Mouse (Mus musculus) MEL (cell line): ENCODE results near the gene Ctbs.

ENCODE experiments used
- CTCF ChIP-seq, 3 experiments: IDR thresholded peaks in 2 of 3; conservative IDR thresholded peaks in 1 of 3; 2 replicates each; pipeline ENCODE4 v1.5.1; 2011 to 2012; ENCODE audit warnings: low read length in 3 of 3, low read depth in 2 of 3, mild to moderate bottlenecking in 2 of 3, improper control_type of control experiment in 1 of 3, inconsistent platforms in 1 of 3, mixed read lengths in 1 of 3, moderate library complexity in 1 of 3; ENCODE audit not compliant: control insufficient read depth in 1 of 3, insufficient read depth in 1 of 3, poor library complexity in 1 of 3, severe bottlenecking in 1 of 3
- EP300 ChIP-seq, 2 experiments: IDR thresholded peaks; 2 replicates each; pipeline ENCODE4 v1.6.1; 2011; ENCODE audit warnings: improper control_type of control experiment in 2 of 2, low read length in 2 of 2, low read depth in 1 of 2, mild to moderate bottlenecking in 1 of 2
- GATA1 ChIP-seq: IDR thresholded peaks from 2 replicates; pipeline ENCODE4 v1.6.1; 2011; ENCODE audit warnings: low read depth, low read length, improper control_type of control experiment
- HCFC1 ChIP-seq: IDR thresholded peaks from 2 replicates; pipeline ENCODE4 v1.6.1; 2012; ENCODE audit warnings: low read depth, mild to moderate bottlenecking, inconsistent platforms, low read length, improper control_type of control experiment, moderate library complexity
- MAX ChIP-seq: IDR thresholded peaks from 2 replicates; pipeline ENCODE4 v1.6.1; 2011; ENCODE audit warnings: low read length, improper control_type of control experiment
- MEF2A ChIP-seq: IDR thresholded peaks from 2 replicates; pipeline ENCODE4 v1.6.1; 2014; ENCODE audit warnings: low read depth, mild to moderate bottlenecking, inconsistent platforms, low read length, improper control_type of control experiment; ENCODE audit not compliant: poor library complexity, insufficient replicate concordance, severe bottlenecking; ENCODE audit errors: extremely low read depth
- MXI1 ChIP-seq: IDR thresholded peaks from 2 replicates; pipeline ENCODE4 v1.6.1; 2011; ENCODE audit warnings: mild to moderate bottlenecking, low read depth, low read length, improper control_type of control experiment
- POLR2AphosphoS2 ChIP-seq: IDR thresholded peaks from 2 replicates; pipeline ENCODE4 v1.6.1; 2011; ENCODE audit warnings: low read length, improper control_type of control experiment
- TBP ChIP-seq: IDR thresholded peaks from 2 replicates; pipeline ENCODE4 v1.8.0; 2011; ENCODE audit warnings: low read depth, low read length, improper control_type of control experiment
- TCF12 ChIP-seq: IDR thresholded peaks from 2 replicates; pipeline ENCODE4 v1.6.1; 2014; ENCODE audit warnings: low read depth, mild to moderate bottlenecking, inconsistent platforms, low read length, improper control_type of control experiment, moderate library complexity
- USF1 ChIP-seq: IDR thresholded peaks from 2 replicates; pipeline ENCODE4 v1.6.1; 2014; ENCODE audit warnings: low read depth, mild to moderate bottlenecking, inconsistent platforms, low read length, improper control_type of control experiment, moderate library complexity
- ZC3H11A ChIP-seq: IDR thresholded peaks from 2 replicates; pipeline ENCODE4 v1.6.1; 2012; ENCODE audit warnings: low read depth, mild to moderate bottlenecking, inconsistent platforms, low read length, improper control_type of control experiment

DNA sequence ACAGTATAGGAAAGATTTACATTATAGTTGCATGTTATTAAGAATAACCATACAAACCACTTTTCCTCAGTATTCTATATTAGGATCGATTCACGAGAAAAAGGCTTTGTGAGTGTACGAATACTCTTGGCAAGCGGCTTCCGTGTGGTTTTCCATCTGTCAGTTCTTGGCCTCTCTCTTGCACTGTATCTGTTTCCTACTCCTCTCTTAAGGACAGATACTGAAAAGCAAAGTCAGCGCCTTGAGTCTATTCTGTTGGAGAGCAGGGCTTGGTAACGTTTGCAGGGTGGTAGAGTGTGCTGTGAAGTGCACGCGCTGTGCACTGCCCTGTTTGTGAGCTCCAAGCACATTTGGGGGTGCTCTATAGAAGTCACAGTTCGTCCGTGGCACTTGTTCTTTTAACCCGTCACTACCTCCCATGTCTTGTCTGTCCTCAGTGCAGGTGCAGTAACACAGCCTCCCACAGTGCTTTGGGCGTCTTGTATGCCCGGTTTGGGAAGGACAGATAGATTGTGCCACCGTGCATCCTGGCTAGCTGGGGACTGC lies 29.5 kb upstream of the Ctbs start:
- TF ChIP-seq MXI1 (no peak), HCFC1 (no peak), CTCF (IDR thresholded peaks at IDR 0.05 in 2 of 3, conservative IDR thresholded peaks at IDR 0.05 in 1 of 3; ENCODE audit: control insufficient read depth in 1 of 3, insufficient read depth in 1 of 3, low read depth in 2 of 3, low read length in 3 of 3, poor library complexity in 1 of 3, severe bottlenecking in 1 of 3) (no peak), TBP (no peak), EP300 (IDR thresholded peaks at IDR 0.05; ENCODE audit: low read depth in 1 of 2, low read length in 2 of 2) (no peak), POLR2AphosphoS2 (no peak), USF1 (no peak), ZC3H11A (no peak), MEF2A (no peak), MAX (no peak), TCF12 (no peak), GATA1 (no peak)
